ENCODE assay signal across 9 mouse cellular contexts in the genomic region with DNA sequence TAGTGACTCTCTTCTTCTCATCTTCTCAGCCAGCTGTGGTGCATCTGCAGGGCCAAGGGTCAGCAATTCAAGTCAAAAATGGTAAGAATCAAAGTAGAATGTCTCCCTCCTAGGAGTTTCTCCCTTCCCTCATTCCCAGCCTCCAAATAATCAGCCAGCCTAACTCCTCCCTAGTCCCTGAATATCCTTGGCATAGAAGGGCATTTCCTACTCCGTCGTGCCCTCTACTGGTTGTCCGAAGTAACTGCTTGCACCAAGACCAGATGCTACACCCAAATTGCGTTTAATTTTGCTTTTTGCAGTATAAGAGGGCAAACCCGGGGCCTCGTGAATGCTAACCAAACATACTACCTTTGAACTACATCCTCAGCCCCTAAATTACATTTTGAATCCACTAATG. TPM values are rescaled to one million over a fixed set of nuclear protein-coding genes. Genes with fewer than 3 reads are reported as not detected.
DNase-seq lines count a peak whose midpoint lies in the region; ATAC-seq and TF ChIP-seq lines count a peak whose summit lies in the region.
"Had no signal": no experiment of that assay in that cellular context is flagged by ENCODE, and none has a peak within 500 bp of the region (broad histone marks: within the 10 kb centered on the region; RNA-seq: fewer than 3 reads in every experiment).

No protein-coding gene starts in this region.

- ATAC-seq in midbrain, embryonic 11.5 days (ENCODE audit: low FRiP score), result 0 out of 2 replicates have a peak, but pooled peaks have one; percentile 35
- no peak for ATAC-seq in midbrain, embryonic 16.5 days
- no peak for ATAC-seq in lung, postnatal 0 days
- ATAC-seq in inflammation-experienced regulatory T-cells, adult 6 months, result no peak

- TF ChIP-seq EP300 in lung, postnatal 0 days (IDR thresholded peaks at IDR 0.05), result no peak

- H3K4me2 ChIP-seq in midbrain, embryonic 11.5 days, result no peak overlapping the region
- no peak overlapping the region for H3K4me2 ChIP-seq in midbrain, embryonic 16.5 days (ENCODE audit: low read length)
- H3K4me2 ChIP-seq in lung, postnatal 0 days (replicated peaks; ENCODE audit: low read depth, low read length), result no peak overlapping the region
- H3K4me2 ChIP-seq: heart, embryonic 15.5 days had no signal

- 27% methylated on average over 6 of the region's 6 CpGs for WGBS in midbrain, embryonic 11.5 days
- WGBS in midbrain, embryonic 16.5 days, result 29% methylated on average over 6 of the region's 6 CpGs
- WGBS in bone marrow, adult 2 months, result 21% methylated on average over 6 of the region's 6 CpGs
- WGBS in lung, postnatal 0 days, result 19% methylated on average over 6 of the region's 6 CpGs

- no peaks in the 10 kb centered on the region for H3K4me1 ChIP-seq in midbrain, embryonic 11.5 days (ENCODE audit: control insufficient read depth, insufficient read depth, low read length)
- no peaks in the 10 kb centered on the region for H3K4me1 ChIP-seq in midbrain, embryonic 16.5 days (ENCODE audit: control insufficient read depth, insufficient read depth, low read length)
- H3K4me1 ChIP-seq in bone marrow, adult 2 months (ENCODE audit: control insufficient read depth, insufficient read depth, low read length), result no peaks in the 10 kb centered on the region
- no peaks in the 10 kb centered on the region for H3K4me1 ChIP-seq in lung, postnatal 0 days (ENCODE audit: insufficient read depth, low read depth, low read length)
- H3K4me1 ChIP-seq: heart, embryonic 15.5 days had no signal

- DNase-seq in cerebellum, adult 9-10 months, result peak; percentile 8
- no peak for DNase-seq in cerebellum, adult 11 months
- DNase-seq in midbrain, embryonic 11.5 days (ENCODE audit: low spot score, missing footprints), result peak; percentile 86
- DNase-seq in frontal cortex, postnatal 36 days (ENCODE audit: low spot score in 2 of 2), result peak; percentile 2 to 3
- DNase-seq in lung, postnatal 0 days (ENCODE audit: low spot score), result peak; percentile 66

- H3K27me3 ChIP-seq in midbrain, embryonic 11.5 days (ENCODE audit: control insufficient read depth, insufficient read depth, low read length), result peaks cover 5% of the 10 kb centered on the region; the same call in 1 of the 2 replicates
- no peaks in the 10 kb centered on the region for H3K27me3 ChIP-seq in midbrain, embryonic 16.5 days (ENCODE audit: control insufficient read depth, insufficient read depth, low read depth, low read length)
- H3K27me3 ChIP-seq in lung, postnatal 0 days (replicated peaks; ENCODE audit: insufficient read depth, low read length), result no peaks in the 10 kb centered on the region

- H3K36me3 ChIP-seq in midbrain, embryonic 11.5 days (ENCODE audit: control insufficient read depth, insufficient read depth, low read length), result no peaks in the 10 kb centered on the region
- no peaks in the 10 kb centered on the region for H3K36me3 ChIP-seq in midbrain, embryonic 16.5 days (ENCODE audit: control insufficient read depth, insufficient read depth, low read length)
- H3K36me3 ChIP-seq in lung, postnatal 0 days (ENCODE audit: insufficient read depth, low read length), result no peaks in the 10 kb centered on the region
- H3K36me3 ChIP-seq: heart, embryonic 15.5 days had no signal

- H3K4me3 ChIP-seq in midbrain, embryonic 11.5 days (ENCODE audit: low read depth, low read length), result no peak overlapping the region
- no peak overlapping the region for H3K4me3 ChIP-seq in midbrain, embryonic 16.5 days (ENCODE audit: low read depth, low read length)
- H3K4me3 ChIP-seq in bone marrow, adult 2 months (replicated peaks; ENCODE audit: control insufficient read depth, low read depth, low read length), result no peak overlapping the region
- H3K4me3 ChIP-seq in lung, postnatal 0 days (ENCODE audit: low read depth, low read length), result no peak overlapping the region
- H3K4me3 ChIP-seq: heart, embryonic 15.5 days had no signal

- H3K27ac ChIP-seq in midbrain, embryonic 11.5 days (ENCODE audit: low read depth, low read length), result no peak overlapping the region
- no peak overlapping the region for H3K27ac ChIP-seq in midbrain, embryonic 16.5 days (ENCODE audit: low read length)
- no peak overlapping the region for H3K27ac ChIP-seq in bone marrow, adult 2 months (ENCODE audit: control insufficient read depth, insufficient read depth, low read depth, low read length, poor library complexity)
- H3K27ac ChIP-seq in lung, postnatal 0 days (ENCODE audit: low read length), result no peak overlapping the region
- H3K27ac ChIP-seq: heart, embryonic 15.5 days had no signal

- TF ChIP-seq CTCF in bone marrow, adult 2 months (IDR thresholded peaks at IDR 0.05; ENCODE audit: control insufficient read depth, insufficient read depth, low read length), result peak; percentile 34
- peak; percentile 79 for TF ChIP-seq CTCF in lung, postnatal 0 days (IDR thresholded peaks at IDR 0.05)

- no peaks in the 10 kb centered on the region for H3K9me3 ChIP-seq in midbrain, embryonic 11.5 days (ENCODE audit: control insufficient read depth, low read length)
- H3K9me3 ChIP-seq in midbrain, embryonic 16.5 days (replicated peaks; ENCODE audit: control insufficient read depth, low read length, poor library complexity, severe bottlenecking), result no peaks in the 10 kb centered on the region
- H3K9me3 ChIP-seq in lung, postnatal 0 days (ENCODE audit: low read length), result no peaks in the 10 kb centered on the region
- H3K9me3 ChIP-seq: heart, embryonic 15.5 days had no signal

- no peak overlapping the region for H3K9ac ChIP-seq in midbrain, embryonic 11.5 days (ENCODE audit: low read length)
- no peak overlapping the region for H3K9ac ChIP-seq in midbrain, embryonic 16.5 days (ENCODE audit: low read depth, low read length)
- H3K9ac ChIP-seq in lung, postnatal 0 days (replicated peaks; ENCODE audit: low read depth), result no peak overlapping the region
- H3K9ac ChIP-seq: heart, embryonic 15.5 days had no signal

- no peak for TF ChIP-seq POLR2A in bone marrow, adult 2 months (IDR thresholded peaks at IDR 0.05; ENCODE audit: borderline replicate concordance, control insufficient read depth, low read depth, low read length)

RNA-seq across cellular contexts. Expression of gene Otud6a, which starts 36.5 kb away (rescaled TPM):
- polyA plus RNA-seq in midbrain, embryonic 11.5 days (2014; fragmentation: Nextera tagmentation; extraction: Ambion mirVana), result not detected in 2 replicates
- polyA plus RNA-seq in midbrain, embryonic 16.5 days (2015; fragmentation: Nextera tagmentation; extraction: Ambion mirVana), result not detected in 2 replicates
- polyA plus RNA-seq in bone marrow, adult 2 months (2011; ENCODE audit: insufficient read depth, insufficient read length, low replicate concordance, missing spikeins), result not detected in 2 replicates
- not detected in 2 replicates for polyA plus RNA-seq in lung, postnatal 0 days (2015; fragmentation: Nextera tagmentation; extraction: Ambion mirVana)
- polyA plus RNA-seq in inflammation-experienced regulatory T-cells, adult 6 months (2017; shearing (Covaris generic)), result not detected
- polyA plus RNA-seq: heart, embryonic 15.5 days had no signal

RNA-seq across cellular contexts. Expression of gene Awat2, which starts 50.2 kb away (rescaled TPM):
- 0.39 and 0.40 TPM in 2 replicates for polyA plus RNA-seq in midbrain, embryonic 11.5 days (2014; fragmentation: Nextera tagmentation; extraction: Ambion mirVana)
- 0.11 TPM in 1 of 2 replicates, not detected in the other for polyA plus RNA-seq in midbrain, embryonic 16.5 days (2015; fragmentation: Nextera tagmentation; extraction: Ambion mirVana)
- polyA plus RNA-seq in bone marrow, adult 2 months (2011; ENCODE audit: insufficient read depth, insufficient read length, low replicate concordance, missing spikeins), result 0.80 TPM in 1 of 2 replicates, not detected in the other
- polyA plus RNA-seq in lung, postnatal 0 days (2015; fragmentation: Nextera tagmentation; extraction: Ambion mirVana), result 0.25 and 0.55 TPM in 2 replicates
- polyA plus RNA-seq in inflammation-experienced regulatory T-cells, adult 6 months (2017; shearing (Covaris generic)), result under 1 TPM; 0.65 to 0.98 (median 0.77) TPM
